Mouse (Mus musculus): ENCODE data around the gene 5730522E02Rik. TPM values are rescaled to one million over a fixed set of nuclear protein-coding genes. Genes with fewer than 3 reads are reported as not detected.

5730522E02Rik gene
- total and polyA plus RNA-seq, 3 experiments = not detected

GRCm38 (mm10) chr11:25696168-25696567, 514.4 kb downstream of the 5730522E02Rik start:
- H3K9me3 ChIP-seq (replicated peaks; ENCODE audit: insufficient read depth, low read length) = no peaks in the 10 kb centered on the region
- no peaks in the 10 kb centered on the region for H3K4me1 ChIP-seq (ENCODE audit: control insufficient read depth in 1 of 2, insufficient read depth in 2 of 2, low read length in 2 of 2)
- no peaks in the 10 kb centered on the region for H3K27me3 ChIP-seq (ENCODE audit: control insufficient read depth in 1 of 2, insufficient read depth in 2 of 2, low read length in 2 of 2)

GRCm38 (mm10) chr11:25684731-25685130, 525.8 kb downstream of the 5730522E02Rik start:
- no peak overlapping the region for H3K9ac ChIP-seq (ENCODE audit: control insufficient read depth, low read depth, low read length, poor library complexity, severe bottlenecking)
- H3K4me3 ChIP-seq (ENCODE audit: control insufficient read depth in 1 of 2, insufficient read depth in 1 of 2, low read depth in 2 of 2, low read length in 2 of 2) = no peak overlapping the region
- TF ChIP-seq GATA1 (IDR thresholded peaks at IDR 0.05; ENCODE audit: low read depth, low read length) (no peak), CTCF (IDR thresholded peaks at IDR 0.05 in 2 of 3, conservative IDR thresholded peaks at IDR 0.05 in 1 of 3; ENCODE audit: control insufficient read depth in 1 of 3, insufficient read depth in 1 of 3, low read depth in 2 of 3, low read length in 3 of 3, poor library complexity in 1 of 3, severe bottlenecking in 1 of 3) (no peak), SMC3 (IDR thresholded peaks at IDR 0.05; ENCODE audit: low read depth, low read length) (no peak), POLR2AphosphoS5 (IDR thresholded peaks at IDR 0.05; ENCODE audit: borderline replicate concordance, low read depth, low read length) (no peak), ZKSCAN1 (IDR thresholded peaks at IDR 0.05; ENCODE audit: low read depth, low read length) (no peak), CHD1 (IDR thresholded peaks at IDR 0.05; ENCODE audit: low read depth, low read length) (no peak), ZC3H11A (IDR thresholded peaks at IDR 0.05; ENCODE audit: low read depth, low read length) (no peak)
- no peaks in the 10 kb centered on the region for H3K79me2 ChIP-seq (ENCODE audit: control insufficient read depth, insufficient read depth, low read length, poor library complexity)
- no peaks in the 10 kb centered on the region for H3K9me3 ChIP-seq (replicated peaks; ENCODE audit: insufficient read depth, low read length)
- H3K27me3 ChIP-seq (ENCODE audit: control insufficient read depth in 1 of 2, insufficient read depth in 2 of 2, low read length in 2 of 2) = no peaks in the 10 kb centered on the region
- no peaks in the 10 kb centered on the region for H3K36me3 ChIP-seq (ENCODE audit: control insufficient read depth in 1 of 2, insufficient read depth in 2 of 2, low read length in 2 of 2)
- DNase-seq (ENCODE audit: low read depth, low spot score) = no peak
- H3K27ac ChIP-seq (ENCODE audit: control insufficient read depth, low read depth, low read length) = no peak overlapping the region
- H3K4me1 ChIP-seq (ENCODE audit: control insufficient read depth in 1 of 2, insufficient read depth in 2 of 2, low read length in 2 of 2) = no peaks in the 10 kb centered on the region

More at GRCm38 (mm10) chr11:25696168-25696567, 514.4 kb downstream of the 5730522E02Rik start:
- DNase-seq (ENCODE audit: low read depth, low spot score) = no peak
- Histone ChIP-seq H3K27ac (ENCODE audit: control insufficient read depth, low read depth, low read length) (no peak overlapping the region), H3K36me3 (ENCODE audit: control insufficient read depth in 1 of 2, insufficient read depth in 2 of 2, low read length in 2 of 2) (no peaks in the 10 kb centered on the region), H3K4me3 (ENCODE audit: control insufficient read depth in 1 of 2, insufficient read depth in 1 of 2, low read depth in 2 of 2, low read length in 2 of 2) (no peak overlapping the region), H3K79me2 (ENCODE audit: control insufficient read depth, insufficient read depth, low read length, poor library complexity) (no peaks in the 10 kb centered on the region), H3K9ac (ENCODE audit: control insufficient read depth, low read depth, low read length, poor library complexity, severe bottlenecking) (no peak overlapping the region)
- TF ChIP-seq ZKSCAN1 (IDR thresholded peaks at IDR 0.05; ENCODE audit: low read depth, low read length) (no peak), SIN3A (IDR thresholded peaks at IDR 0.05; ENCODE audit: low read length) (no peak), MEF2A (IDR thresholded peaks at IDR 0.05; ENCODE audit: extremely low read depth, insufficient replicate concordance, low read depth, low read length, poor library complexity, severe bottlenecking) (no peak), NELFE (IDR thresholded peaks at IDR 0.05; ENCODE audit: low read depth, low read length) (no peak), RAD21 (IDR thresholded peaks at IDR 0.05; ENCODE audit: low read depth, low read length) (no peak), POLR2A (IDR thresholded peaks at IDR 0.05; ENCODE audit: control insufficient read depth in 1 of 2, insufficient read depth in 1 of 2, low read depth in 1 of 2, low read length in 2 of 2, poor library complexity in 1 of 2) (no peak), CHD1 (IDR thresholded peaks at IDR 0.05; ENCODE audit: low read depth, low read length) (no peak)

- Histone ChIP-seq H3K27ac (ENCODE audit: control insufficient read depth, low read depth, low read length) (no peak overlapping the region), H3K4me1 (ENCODE audit: control insufficient read depth in 1 of 2, insufficient read depth in 2 of 2, low read length in 2 of 2) (no peaks in the 10 kb centered on the region), H3K79me2 (ENCODE audit: control insufficient read depth, insufficient read depth, low read length, poor library complexity) (no peaks in the 10 kb centered on the region), H3K4me3 (ENCODE audit: control insufficient read depth in 1 of 2, insufficient read depth in 1 of 2, low read depth in 2 of 2, low read length in 2 of 2) (no peak overlapping the region), H3K36me3 (ENCODE audit: control insufficient read depth in 1 of 2, insufficient read depth in 2 of 2, low read length in 2 of 2) (no peaks in the 10 kb centered on the region), H3K9me3 (replicated peaks; ENCODE audit: insufficient read depth, low read length) (no peaks in the 10 kb centered on the region), H3K27me3 (ENCODE audit: control insufficient read depth in 1 of 2, insufficient read depth in 2 of 2, low read length in 2 of 2) (no peaks in the 10 kb centered on the region), H3K9ac (ENCODE audit: control insufficient read depth, low read depth, low read length, poor library complexity, severe bottlenecking) (no peak overlapping the region)
- DNase-seq (ENCODE audit: low read depth, low spot score) = no peak
- TF ChIP-seq SMC3 (IDR thresholded peaks at IDR 0.05; ENCODE audit: low read depth, low read length) = no peak
- no peak for TF ChIP-seq CHD1 (IDR thresholded peaks at IDR 0.05; ENCODE audit: low read depth, low read length)
- TF ChIP-seq SIN3A (IDR thresholded peaks at IDR 0.05; ENCODE audit: low read length) = no peak
- no peak for TF ChIP-seq TBP (IDR thresholded peaks at IDR 0.05; ENCODE audit: low read depth, low read length)
- no peak for TF ChIP-seq POLR2AphosphoS5 (IDR thresholded peaks at IDR 0.05; ENCODE audit: borderline replicate concordance, low read depth, low read length)
- TF ChIP-seq MXI1 (IDR thresholded peaks at IDR 0.05; ENCODE audit: low read depth, low read length) = no peak
- no peak for TF ChIP-seq KAT2A (conservative IDR thresholded peaks at IDR 0.05; ENCODE audit: low read depth, low read length)
- no peak for TF ChIP-seq POLR2A (IDR thresholded peaks at IDR 0.05; ENCODE audit: control insufficient read depth in 1 of 2, insufficient read depth in 1 of 2, low read depth in 1 of 2, low read length in 2 of 2, poor library complexity in 1 of 2)
- no peak for TF ChIP-seq ETS1 (IDR thresholded peaks at IDR 0.05; ENCODE audit: low read depth, low read length)
- TF ChIP-seq NRF1 (IDR thresholded peaks at IDR 0.05; ENCODE audit: insufficient read depth, low read depth, low read length, poor library complexity, severe bottlenecking) = no peak
Measured at GRCm38 (mm10) chr11:25679856-25680255, 530.7 kb downstream of the 5730522E02Rik start.

Measured in MEL (cell line).